Mouse (Mus musculus) cerebellum, postnatal 10 days (tissue): Measurements from ENCODE around the gene Ltc4s.

Experiments used
- DNase-seq, 2 experiments: peaks; one replicate each; pipeline ENCODE4 v3.0.0; 2021; ENCODE audit warnings: mixed read lengths in 2 of 2

Ltc4s gene

DNA sequence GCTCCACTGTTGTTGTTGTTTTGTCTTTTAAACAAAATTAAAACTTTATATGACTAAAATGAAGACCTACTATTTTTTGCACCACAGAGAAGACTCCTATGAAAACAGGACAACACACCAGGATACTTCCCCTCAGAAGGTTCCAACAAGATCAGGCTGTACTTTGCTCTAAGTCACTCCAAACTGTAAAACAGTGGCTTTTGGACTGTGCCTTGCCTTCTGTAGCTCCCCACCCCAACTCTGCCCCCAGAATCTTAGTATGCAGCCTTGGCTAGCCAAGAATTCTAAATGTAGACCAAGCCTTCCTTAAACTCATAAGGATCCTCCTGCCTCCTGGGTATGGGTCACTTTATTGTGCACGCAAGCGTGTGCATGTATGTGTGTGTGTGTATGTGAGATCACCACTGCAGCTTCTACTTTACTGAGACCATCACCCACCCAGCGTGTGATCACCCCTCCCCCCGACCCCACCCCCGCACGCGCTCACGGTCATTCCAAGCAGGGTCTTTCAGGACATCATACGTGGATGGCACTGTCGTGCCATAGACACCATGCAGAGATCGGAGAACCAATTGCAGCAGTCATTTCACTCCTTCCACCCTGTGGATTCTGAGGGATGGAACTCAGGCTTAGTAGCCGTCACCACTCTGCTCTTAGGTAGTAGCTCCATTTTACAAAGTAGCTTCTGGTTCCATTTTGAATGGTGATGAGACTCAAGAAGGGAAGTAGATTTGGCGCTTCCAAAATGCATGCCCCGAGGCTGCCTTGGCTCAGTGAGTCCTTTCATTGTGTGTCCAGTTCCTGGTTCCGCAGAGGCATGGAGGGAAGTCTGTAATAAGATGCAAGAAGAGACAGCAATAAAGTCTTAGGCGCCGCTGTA lies 14.4 kb downstream of the Ltc4s start:
- peak in 1 of 2 experiments; percentile 55 for DNase-seq

- DNase-seq: no peak
These were observed 15.7 kb downstream of the Ltc4s start for GRCm38 (mm10) chr11:50222559-50223276.

DNA sequence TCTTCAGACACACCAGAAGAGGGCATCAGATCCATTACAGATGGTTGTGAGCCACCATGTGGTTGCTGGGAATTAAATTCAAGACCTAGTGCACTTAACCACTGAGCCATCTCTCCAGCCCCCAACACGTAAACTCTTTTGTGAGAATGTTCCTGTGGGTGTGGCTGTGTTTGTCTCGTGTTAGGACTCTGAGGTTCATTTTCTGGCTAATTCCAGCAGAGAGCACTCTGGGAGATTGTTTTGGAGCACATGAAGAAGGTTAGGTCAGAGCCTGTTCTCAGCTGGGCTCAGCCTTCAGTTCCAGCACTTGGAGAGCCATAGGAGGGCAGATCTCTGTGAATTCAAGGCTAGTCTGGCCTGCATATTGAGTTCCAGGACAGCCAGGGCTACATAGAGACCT lies 18.6 kb downstream of the Ltc4s start:
- DNase-seq: no peak

GRCm38 (mm10) chr11:50217811-50218210 lies 20.6 kb downstream of the Ltc4s start:
- no peak for DNase-seq

GRCm38 (mm10) chr11:50216724-50217366 lies 21.6 kb downstream of the Ltc4s start:
- DNase-seq: no peak

DNA sequence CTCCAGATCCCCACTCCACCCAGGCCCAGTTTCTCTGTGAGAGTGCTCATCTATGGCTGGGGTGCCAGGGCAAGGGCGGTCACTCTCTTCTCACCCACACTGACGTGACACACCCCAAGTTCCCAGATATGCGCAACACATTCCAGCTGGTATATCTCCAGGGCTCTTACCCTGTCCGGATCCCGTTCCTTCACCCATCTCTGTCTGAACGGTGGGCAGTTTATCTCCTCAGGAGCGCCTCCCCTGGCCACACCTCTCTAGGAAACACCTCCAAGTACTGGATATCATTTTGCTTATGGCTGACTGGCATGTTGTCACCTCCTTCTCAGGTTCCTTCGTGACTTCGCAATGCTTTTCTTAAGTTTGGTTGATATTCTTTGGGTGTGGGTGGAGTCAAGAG lies 22.8 kb downstream of the Ltc4s start:
- DNase-seq: no peak

GRCm38 (mm10) chr11:50214631-50215030 lies 23.8 kb downstream of the Ltc4s start:
- DNase-seq: no peak

GRCm38 (mm10) chr11:50212848-50213758 lies 25.3 kb downstream of the Ltc4s start:
- DNase-seq: peak; percentile 61 to 72

- no peak for DNase-seq
These were observed 26.2 kb downstream of the Ltc4s start for GRCm38 (mm10) chr11:50212060-50212739.

DNA sequence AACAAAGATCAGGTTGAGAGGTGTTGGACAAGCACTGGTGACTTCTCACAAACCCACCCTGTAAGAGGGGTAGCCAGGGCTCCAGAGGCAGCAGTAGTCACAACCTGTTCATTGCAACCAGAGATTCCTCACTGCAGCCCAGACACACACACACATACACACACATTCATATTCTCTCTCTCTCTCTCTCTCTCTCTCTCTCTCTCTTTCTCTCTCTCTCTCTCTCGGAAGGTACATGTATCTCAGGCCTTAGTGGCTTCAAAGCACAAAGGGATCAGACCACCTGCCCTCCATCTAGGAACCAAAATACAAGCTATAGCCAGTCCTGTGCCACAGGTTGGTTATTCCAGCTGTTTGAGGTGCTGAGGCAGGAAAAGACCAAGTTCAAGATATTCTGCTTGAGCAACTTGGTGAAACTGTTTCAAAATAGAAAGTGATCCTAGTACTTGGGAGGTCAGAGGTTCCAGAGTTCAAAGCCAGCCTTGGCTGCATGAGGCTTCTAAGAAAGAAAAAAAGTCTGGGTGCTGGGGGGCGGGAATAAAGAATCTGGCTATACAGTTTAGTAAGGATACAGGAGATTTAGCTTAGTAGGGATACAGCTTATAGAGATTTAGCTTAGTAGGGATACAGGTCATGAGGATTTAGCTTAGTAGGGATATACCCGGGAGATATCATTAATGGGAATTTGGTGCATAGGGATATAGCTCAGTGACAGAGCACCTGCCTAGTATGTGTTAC lies 26.9 kb downstream of the Ltc4s start:
- no peak for DNase-seq

DNA sequence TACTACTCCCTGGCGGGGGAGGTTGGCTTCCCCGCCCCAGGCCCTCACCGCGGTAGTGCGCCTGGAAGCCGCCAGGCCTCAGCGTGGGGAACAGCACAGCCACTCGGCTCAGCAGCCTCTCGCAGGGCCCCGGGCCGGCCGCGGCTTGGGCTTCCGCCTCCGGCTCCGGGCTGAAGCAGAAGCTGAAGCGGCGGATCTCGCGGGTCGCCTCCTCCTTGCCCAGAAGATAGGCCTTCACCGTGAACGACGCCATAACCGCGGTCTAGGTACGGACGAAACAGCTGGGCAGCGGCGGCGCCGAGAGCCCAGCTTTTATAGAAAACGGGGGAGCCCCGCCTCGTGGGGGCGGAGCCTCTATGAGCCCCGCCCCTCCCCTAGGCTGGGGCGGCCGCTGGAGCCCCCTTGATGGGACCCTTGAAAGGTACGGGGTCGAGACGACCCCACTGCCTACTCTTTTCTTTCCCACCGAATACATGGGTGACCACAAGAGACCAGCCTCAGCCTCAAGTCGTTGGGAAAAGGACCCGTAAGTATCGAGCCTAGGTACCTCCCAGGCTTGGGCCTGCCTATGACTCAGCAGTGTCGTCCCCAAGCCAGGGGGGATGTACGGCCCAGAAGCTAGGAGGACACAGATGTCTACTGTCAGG lies 27.8 kb downstream of the Ltc4s start, which contains the start of the genes Sqstm1 and Mgat4b:
Gene Sqstm1, minus strand, starts transcription at position 323 of the 647 bp plus-strand sequence.
Gene Mgat4b, plus strand, starts transcription at position 386 of the 647 bp plus-strand sequence.
- DNase-seq: peak; percentile 85 to 90

- DNase-seq: peak; percentile 99
These were observed 28.3 kb downstream of the Ltc4s start for GRCm38 (mm10) chr11:50210101-50210504.

- no peak for DNase-seq
These were observed 30.4 kb downstream of the Ltc4s start for GRCm38 (mm10) chr11:50208039-50208438.

- DNase-seq: no peak
These were observed 31.1 kb downstream of the Ltc4s start for GRCm38 (mm10) chr11:50207344-50207743.

- no peak for DNase-seq
These were observed 32.4 kb downstream of the Ltc4s start for GRCm38 (mm10) chr11:50206037-50206436.

DNA sequence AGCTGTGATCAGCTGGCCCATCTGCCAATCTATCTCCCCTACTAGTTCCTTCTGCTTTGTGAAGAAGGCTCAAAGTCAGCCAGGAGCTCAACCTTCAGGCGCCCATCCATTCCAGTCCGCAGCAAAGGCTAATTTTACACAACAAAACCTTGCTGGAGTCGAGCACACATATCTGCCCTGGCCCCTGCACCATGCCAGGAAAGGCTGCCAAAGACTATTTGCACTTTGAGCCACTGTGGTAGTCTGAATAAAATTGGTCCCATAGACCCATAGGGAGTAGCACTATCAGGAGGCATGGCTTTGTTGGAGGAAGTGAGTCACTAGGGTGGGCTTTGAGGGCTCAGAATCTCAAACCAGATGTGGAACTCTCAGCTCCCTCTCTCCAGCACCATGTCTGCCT lies 33.0 kb downstream of the Ltc4s start:
- DNase-seq: peak in 1 of 2 experiments; percentile 10

DNA sequence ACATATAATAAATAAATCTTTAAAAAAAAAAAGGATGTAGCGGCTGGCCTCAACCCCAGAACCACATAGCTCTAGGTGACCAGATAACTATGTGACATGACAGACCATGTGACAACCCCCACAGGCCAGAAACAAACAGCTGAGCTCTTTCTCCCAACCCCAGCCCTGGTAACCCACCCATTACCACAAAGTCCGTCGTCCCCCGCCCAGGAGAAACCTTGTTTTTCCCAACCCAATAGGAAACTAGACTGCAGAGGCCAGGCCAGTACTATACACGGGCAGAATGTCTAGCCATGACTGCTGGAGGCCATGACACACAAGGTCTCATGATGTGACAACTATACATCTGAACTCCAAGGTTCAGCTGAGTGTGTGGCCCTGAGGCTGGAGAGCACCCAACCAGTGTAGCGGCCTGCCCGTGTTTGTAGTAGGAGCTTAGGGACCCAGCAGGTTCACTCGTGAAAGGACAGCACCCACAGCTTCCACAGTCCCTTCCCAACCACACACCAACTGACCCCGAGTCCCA lies 35.1 kb downstream of the Ltc4s start:
- DNase-seq: no peak

- no peak for DNase-seq
These were observed 36.8 kb downstream of the Ltc4s start for GRCm38 (mm10) chr11:50201590-50201989.

DNA sequence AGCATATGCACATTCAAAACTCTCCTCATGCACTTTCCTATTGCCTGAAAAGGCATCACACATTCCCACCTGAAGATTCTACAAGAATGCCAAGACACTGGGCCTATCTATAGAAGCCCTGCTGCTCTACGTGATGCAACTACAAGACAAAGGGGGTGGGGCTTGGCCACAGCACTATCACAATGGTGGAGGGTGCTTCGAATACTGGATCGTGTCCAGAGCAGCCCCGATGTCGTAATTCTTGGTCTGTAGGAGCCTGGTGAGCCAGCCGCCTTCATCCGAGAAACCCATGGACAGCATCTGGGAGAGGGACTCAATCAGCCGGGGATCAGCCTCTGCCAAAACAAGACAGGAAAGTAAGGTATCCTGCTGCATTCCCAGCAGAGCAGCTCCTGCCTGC lies 37.8 kb downstream of the Ltc4s start:
- no peak for DNase-seq

- DNase-seq: no peak
These were observed 39.5 kb downstream of the Ltc4s start for GRCm38 (mm10) chr11:50198916-50199315.
